Mouse (Mus musculus) forebrain, embryonic 13.5 days (tissue): ENCODE data around the gene Cdk5r2. TPM values are rescaled to one million over a fixed set of nuclear protein-coding genes. Genes with fewer than 3 reads are reported as not detected.
A peak's percentile ranks its signal among the peaks of the same experiment; 100 is the strongest.
"Not testable (repeated sequence)": the region's sequence is repeated elsewhere in the genome, so short reads cannot be mapped to it uniquely, and the experiment has no call there.

Experiments used
- ATAC-seq: fragments of 200-750 bp; cut with Nextera tagmentation; 2 replicates; pipeline ENCODE4 v1.8.0; 2017
- H3K27ac ChIP-seq: fragments of 300-500 bp; sonication (generic); 2 replicates; pipeline ENCODE4 v1.5.1; 2015; ENCODE audit warnings: inconsistent platforms, mild to moderate bottlenecking, moderate library complexity
- H3K27me3 ChIP-seq: fragments of 300-500 bp; sonication (generic); 2 replicates; pipeline ENCODE4 v1.6.1; 2015; ENCODE audit warnings: mild to moderate bottlenecking, inconsistent platforms
- H3K36me3 ChIP-seq: fragments of 300-500 bp; sonication (generic); 2 replicates; pipeline ENCODE4 v1.6.1; 2015; ENCODE audit warnings: mild to moderate bottlenecking, inconsistent platforms; ENCODE audit not compliant: poor library complexity, severe bottlenecking
- H3K4me1 ChIP-seq: fragments of 300-500 bp; sonication (generic); 2 replicates; pipeline ENCODE4 v1.6.1; 2015; ENCODE audit warnings: inconsistent platforms
- H3K4me2 ChIP-seq: fragments of 300-500 bp; sonication (generic); 2 replicates; pipeline ENCODE4 v1.6.1; 2015; ENCODE audit warnings: inconsistent platforms, mild to moderate bottlenecking, moderate library complexity
- H3K4me3 ChIP-seq: fragments of 300-500 bp; sonication (generic); 2 replicates; pipeline ENCODE4 v1.5.1; 2015; ENCODE audit warnings: mild to moderate bottlenecking, inconsistent platforms
- H3K9ac ChIP-seq: fragments of 300-500 bp; sonication (generic); 2 replicates; pipeline ENCODE4 v1.6.1; 2015; ENCODE audit warnings: mild to moderate bottlenecking, inconsistent platforms
- H3K9me3 ChIP-seq: fragments of 300-500 bp; sonication (generic); replicated peaks from 2 replicates; pipeline ENCODE4 v1.6.1; 2016; ENCODE audit warnings: inconsistent platforms
- WGBS: fragments of 180-500 bp; shearing (Covaris S2); methylation state at CpG from one replicate; pipeline ENCODE4 v1.1.7; 2015; 5-methylcytosine and 5-hydroxymethylcytosine counted together
- polyA plus RNA-seq: library from polyadenylated mRNA; unstranded; fragments of >200 nt; fragmentation: Nextera tagmentation; extraction: Ambion mirVana; gene quantifications from 2 replicates; pipeline ENCODE4 v1.2.1, GENCODE M21; 2015

Gene Cdk5r2
- polyA plus RNA-seq, 1 experiment from 2014 or later, result 1.3 TPM

GRCm38 (mm10) chr1:74818509-74818908 is 36.2 kb upstream of the Cdk5r2 start:
- Histone ChIP-seq H3K27me3 (peaks cover 2% of the 10 kb centered on the region; the same call in 1 of the 2 replicates), H3K9ac (no peak overlapping the region), H3K27ac (no peak overlapping the region), H3K9me3 (no peaks in the 10 kb centered on the region), H3K4me2 (no peak overlapping the region), H3K4me3 (no peak overlapping the region), H3K36me3 (no peaks in the 10 kb centered on the region), H3K4me1 (peaks cover 7% of the 10 kb centered on the region)
- ATAC-seq, result no peak
- 92% methylated on average over 1 of the region's 1 CpGs for WGBS

- H3K27me3 ChIP-seq, ATAC-seq, H3K9me3 ChIP-seq, H3K9ac ChIP-seq, H3K27ac ChIP-seq, H3K4me3 ChIP-seq, H3K4me2 ChIP-seq, H3K36me3 ChIP-seq: not testable (repeated sequence)
- WGBS, result 97% methylated on average over 4 of the region's 4 CpGs
- H3K4me1 ChIP-seq, result peaks cover 13% of the 10 kb centered on the region
Observed at GRCm38 (mm10) chr1:74823598-74823997, 31.1 kb upstream of the Cdk5r2 start.

GRCm38 (mm10) chr1:74824518-74825302 is 30.0 kb upstream of the Cdk5r2 start:
- peak overlapping the region; percentile 22; the same call in 1 of the 2 replicates for H3K4me2 ChIP-seq
- H3K9ac ChIP-seq, result no peak overlapping the region
- H3K27ac ChIP-seq, result no peak overlapping the region; the same call in 1 of the 2 replicates
- 5% methylated on average over 14 of the region's 14 CpGs for WGBS
- H3K4me1 ChIP-seq, result peaks cover 13% of the 10 kb centered on the region
- H3K27me3 ChIP-seq, result no peaks in the 10 kb centered on the region
- H3K36me3 ChIP-seq, result no peaks in the 10 kb centered on the region
- H3K4me3 ChIP-seq, result no peak overlapping the region
- H3K9me3 ChIP-seq, result no peaks in the 10 kb centered on the region
- no peak for ATAC-seq

- Histone ChIP-seq H3K36me3 (no peaks in the 10 kb centered on the region), H3K27me3 (no peaks in the 10 kb centered on the region), H3K4me3 (no peak overlapping the region), H3K9me3 (no peaks in the 10 kb centered on the region), H3K4me2 (no peak overlapping the region), H3K9ac (no peak overlapping the region), H3K27ac (no peak overlapping the region), H3K4me1 (peaks cover 6% of the 10 kb centered on the region)
- no peak for ATAC-seq
- WGBS, result 83% methylated on average over 9 of the region's 9 CpGs
Observed at GRCm38 (mm10) chr1:74830061-74830460, 24.7 kb upstream of the Cdk5r2 start.

- Histone ChIP-seq H3K27me3 (no peaks in the 10 kb centered on the region), H3K4me2 (no peak overlapping the region), H3K9me3 (no peaks in the 10 kb centered on the region), H3K27ac (no peak overlapping the region), H3K4me3 (no peak overlapping the region), H3K36me3 (no peaks in the 10 kb centered on the region), H3K4me1 (no peaks in the 10 kb centered on the region), H3K9ac (no peak overlapping the region)
- 90% methylated on average over 3 of the region's 3 CpGs for WGBS
- no peak for ATAC-seq
Observed at GRCm38 (mm10) chr1:74833255-74833654, 21.5 kb upstream of the Cdk5r2 start.

GRCm38 (mm10) chr1:74843090-74843489 is 11.6 kb upstream of the Cdk5r2 start:
- Histone ChIP-seq H3K27me3 (peaks cover 3% of the 10 kb centered on the region; the same call in 1 of the 2 replicates), H3K4me3 (no peak overlapping the region), H3K9ac (no peak overlapping the region), H3K4me1 (no peaks in the 10 kb centered on the region), H3K27ac (no peak overlapping the region), H3K9me3 (no peaks in the 10 kb centered on the region), H3K36me3 (no peaks in the 10 kb centered on the region), H3K4me2 (no peak overlapping the region)
- 85% methylated on average over 5 of the region's 5 CpGs for WGBS
- ATAC-seq, result no peak

- H3K4me3 ChIP-seq, result no peak overlapping the region
- H3K27ac ChIP-seq, result no peak overlapping the region
- no peak overlapping the region for H3K9ac ChIP-seq
- ATAC-seq, result no peak
- whole genome bisulfite sequencing, result 49% methylated on average over 9 of the region's 9 CpGs
- H3K36me3 ChIP-seq, result no peaks in the 10 kb centered on the region
- H3K4me1 ChIP-seq, result peaks cover 6% of the 10 kb centered on the region
- H3K9me3 ChIP-seq, result no peaks in the 10 kb centered on the region
- H3K4me2 ChIP-seq, result no peak overlapping the region
- H3K27me3 ChIP-seq, result peaks cover 16% of the 10 kb centered on the region
Observed at GRCm38 (mm10) chr1:74846341-74846740, 8.4 kb upstream of the Cdk5r2 start.

GRCm38 (mm10) chr1:74848946-74849345 is 5.8 kb upstream of the Cdk5r2 start:
- Histone ChIP-seq H3K4me2 (no peak overlapping the region), H3K4me3 (no peak overlapping the region), H3K36me3 (no peaks in the 10 kb centered on the region), H3K9me3 (no peaks in the 10 kb centered on the region), H3K27me3 (peaks cover 38% of the 10 kb centered on the region), H3K4me1 (peaks cover 13% of the 10 kb centered on the region), H3K9ac (no peak overlapping the region), H3K27ac (no peak overlapping the region)
- ATAC-seq, result no peak
- WGBS, result 46% methylated on average over 5 of the region's 5 CpGs

- Histone ChIP-seq H3K4me2 (no peak overlapping the region), H3K9me3 (no peaks in the 10 kb centered on the region), H3K4me3 (no peak overlapping the region), H3K9ac (no peak overlapping the region), H3K36me3 (no peaks in the 10 kb centered on the region), H3K4me1 (peaks cover 20% of the 10 kb centered on the region), H3K27ac (no peak overlapping the region), H3K27me3 (peaks cover 43% of the 10 kb centered on the region)
- no peak for ATAC-seq
- 18% methylated on average over 6 of the region's 6 CpGs for WGBS
Observed at GRCm38 (mm10) chr1:74850251-74850650, 4.5 kb upstream of the Cdk5r2 start.

- 2% methylated on average over 5 of the region's 6 CpGs for WGBS
- no peak overlapping the region for H3K4me3 ChIP-seq
- H3K9ac ChIP-seq, result peak overlapping the region; percentile 21; the same call in 1 of the 2 replicates
- peaks cover 52% of the 10 kb centered on the region for H3K27me3 ChIP-seq
- H3K36me3 ChIP-seq, result no peaks in the 10 kb centered on the region
- no peak overlapping the region for H3K4me2 ChIP-seq
- 0 out of 2 replicates have a peak overlapping the region, but pooled peaks have one; percentile 12 for H3K27ac ChIP-seq
- H3K4me1 ChIP-seq, result peaks cover 29% of the 10 kb centered on the region
- ATAC-seq, result no peak
- no peaks in the 10 kb centered on the region for H3K9me3 ChIP-seq
Observed at GRCm38 (mm10) chr1:74851001-74851775, 3.5 kb upstream of the Cdk5r2 start.

GRCm38 (mm10) chr1:74855156-74855555 is 422 bp downstream of the Cdk5r2 start:
- Histone ChIP-seq H3K4me3 (peak overlapping the region; percentile 73), H3K27me3 (peaks cover 86% of the 10 kb centered on the region), H3K4me2 (peak overlapping the region; percentile 88), H3K36me3 (no peaks in the 10 kb centered on the region), H3K4me1 (peaks cover 61% of the 10 kb centered on the region), H3K9ac (peak overlapping the region; percentile 84), H3K27ac (0 out of 2 replicates have a peak overlapping the region, but pooled peaks have one; percentile 57), H3K9me3 (no peaks in the 10 kb centered on the region)
- under 1% methylated on average over 46 of the region's 48 CpGs for WGBS
- no peak; the same call in 1 of the 2 replicates for ATAC-seq
